Mouse (Mus musculus) heart, embryonic 14.5 days (tissue): Measurements from ENCODE around the gene Spink8. TPM values are rescaled to one million over a fixed set of nuclear protein-coding genes. Genes with fewer than 3 reads are reported as not detected.
"Not testable (repeated sequence)": the region's sequence is repeated elsewhere in the genome, so short reads cannot be mapped to it uniquely, and the experiment has no call there.

Source experiments
- ATAC-seq: fragments of 200-750 bp; cut with Nextera tagmentation; 2 replicates; pipeline ENCODE4 v1.8.0; 2017; ENCODE audit warnings: low read depth, moderate TSS enrichment; ENCODE audit not compliant: insufficient number of reproducible peaks, insufficient read depth, low FRiP score
- H3K27ac ChIP-seq, 2 experiments: fragments of 200-500 bp in 1 of 2; fragments of 300-500 bp in 1 of 2; sonication (generic) in 1 of 2; replicated peaks in 1 of 2; 2 replicates each; pipeline ENCODE4 v1.5.1; 2012 to 2014; ENCODE audit warnings: low read depth in 2 of 2, low read length in 2 of 2, control low read depth in 1 of 2, mild to moderate bottlenecking in 1 of 2, mixed read lengths in 1 of 2; ENCODE audit not compliant: control insufficient read depth in 1 of 2, insufficient read depth in 1 of 2
- H3K27me3 ChIP-seq: fragments of 300-500 bp; sonication (generic); 2 replicates; pipeline ENCODE4 v1.6.1; 2014; ENCODE audit warnings: mild to moderate bottlenecking, low read length, control low read depth; ENCODE audit not compliant: control insufficient read depth, insufficient read depth
- H3K36me3 ChIP-seq: fragments of 300-500 bp; sonication (generic); 2 replicates; pipeline ENCODE4 v1.6.1; 2014; ENCODE audit warnings: mild to moderate bottlenecking, control low read depth, low read length, mixed read lengths; ENCODE audit not compliant: control insufficient read depth, insufficient read depth
- H3K4me1 ChIP-seq, 2 experiments: fragments of 200-500 bp in 1 of 2; fragments of 300-500 bp in 1 of 2; sonication (generic) in 1 of 2; 2 replicates each; pipeline ENCODE4 v1.6.1; 2012 to 2014; ENCODE audit warnings: low read length in 2 of 2, control low read depth in 1 of 2, mixed read lengths in 1 of 2; ENCODE audit not compliant: control insufficient read depth in 2 of 2, insufficient read depth in 2 of 2
- H3K4me2 ChIP-seq: fragments of 300-500 bp; sonication (generic); 2 replicates; pipeline ENCODE4 v1.6.1; 2014; ENCODE audit warnings: mild to moderate bottlenecking, low read length
- H3K4me3 ChIP-seq, 2 experiments: fragments of 200-500 bp in 1 of 2; fragments of 300-500 bp in 1 of 2; sonication (generic) in 1 of 2; 2 replicates each; pipeline ENCODE4 v1.5.1; 2012 to 2014; ENCODE audit warnings: low read length in 2 of 2, mild to moderate bottlenecking in 2 of 2, control low read depth in 1 of 2, low read depth in 1 of 2, moderate library complexity in 1 of 2; ENCODE audit not compliant: control insufficient read depth in 1 of 2, insufficient read depth in 1 of 2
- H3K9ac ChIP-seq: fragments of 300-500 bp; sonication (generic); 2 replicates; pipeline ENCODE4 v1.6.1; 2014; ENCODE audit warnings: mild to moderate bottlenecking, low read length
- H3K9me3 ChIP-seq: fragments of 300-500 bp; sonication (generic); 2 replicates; pipeline ENCODE4 v1.6.1; 2016; ENCODE audit warnings: low read length, control low read depth; ENCODE audit not compliant: control insufficient read depth
- WGBS: fragments of 180-500 bp; shearing (Covaris S2); extraction: QIAGEN DNeasy Blood & Tissue Kit; methylation state at CpG from one replicate; pipeline ENCODE4 v1.1.7; 2014; 5-methylcytosine and 5-hydroxymethylcytosine counted together
- polyA plus RNA-seq: library from polyadenylated mRNA; unstranded; fragments of >200 nt; fragmentation: Nextera tagmentation; extraction: Ambion mirVana; gene quantifications from 2 replicates; pipeline ENCODE4 v1.2.1, GENCODE M21; 2014

Spink8 gene
- polyA plus RNA-seq: not detected in 2 replicates

GRCm38 (mm10) chr9:109811980-109812379 lies at the start of gene Spink8:
Gene Spink8 (plus strand): TSS chr9:109812280.
- H3K9me3 ChIP-seq: no peaks in the 10 kb centered on the region
- 82% methylated on average over 1 of the region's 1 CpGs for WGBS
- H3K27ac ChIP-seq: no peak within 1 kb of the TSS
- H3K36me3 ChIP-seq: no peaks in the 10 kb centered on the region
- H3K27me3 ChIP-seq: no peaks in the 10 kb centered on the region
- no peak within 1 kb of the TSS for H3K4me3 ChIP-seq
- ATAC-seq: no peak
- peaks cover 2 to 8% of the 10 kb centered on the region in 2 experiments; a peak in 2 of 4 replicates for H3K4me1 ChIP-seq
- H3K9ac ChIP-seq: no peak within 1 kb of the TSS
- H3K4me2 ChIP-seq: no peak within 1 kb of the TSS

- H3K27ac ChIP-seq, H3K36me3 ChIP-seq, H3K4me2 ChIP-seq, H3K9me3 ChIP-seq, H3K4me1 ChIP-seq, ATAC-seq, H3K27me3 ChIP-seq, H3K4me3 ChIP-seq, H3K9ac ChIP-seq: not testable (repeated sequence)
- 80% methylated on average over 1 of the region's 1 CpGs for WGBS
Observed at GRCm38 (mm10) chr9:109766841-109767240, 45.2 kb upstream of the Spink8 start.

GRCm38 (mm10) chr9:109790570-109790969 lies 21.5 kb upstream of the Spink8 start, which contains the start of gene Fbxw27:
Gene Fbxw27 (minus strand): TSS chr9:109790670.
- not testable (repeated sequence) for ATAC-seq, H3K9me3 ChIP-seq, H3K4me2 ChIP-seq, H3K4me3 ChIP-seq, H3K36me3 ChIP-seq, H3K27me3 ChIP-seq, H3K9ac ChIP-seq, H3K27ac ChIP-seq, H3K4me1 ChIP-seq
- 72% methylated on average over 4 of the region's 4 CpGs for WGBS

- Histone ChIP-seq H3K4me1 (no peaks in the 10 kb centered on the region), H3K27ac (no peak overlapping the region), H3K36me3 (no peaks in the 10 kb centered on the region), H3K4me3 (no peak overlapping the region), H3K27me3 (no peaks in the 10 kb centered on the region), H3K9me3 (no peaks in the 10 kb centered on the region), H3K9ac (no peak overlapping the region), H3K4me2 (no peak overlapping the region)
- WGBS: 84% methylated on average over 2 of the region's 2 CpGs
- ATAC-seq: no peak
Observed at GRCm38 (mm10) chr9:109795221-109795620, 16.9 kb upstream of the Spink8 start.

GRCm38 (mm10) chr9:109795811-109796210 lies 16.3 kb upstream of the Spink8 start:
- Histone ChIP-seq H3K9me3 (no peaks in the 10 kb centered on the region), H3K9ac (no peak overlapping the region), H3K4me3 (no peak overlapping the region), H3K4me2 (no peak overlapping the region), H3K27ac (no peak overlapping the region), H3K27me3 (no peaks in the 10 kb centered on the region), H3K36me3 (no peaks in the 10 kb centered on the region), H3K4me1 (no peaks in the 10 kb centered on the region)
- WGBS: 70% methylated on average over 2 of the region's 2 CpGs
- no peak for ATAC-seq

- Histone ChIP-seq H3K4me2 (no peak overlapping the region), H3K27me3 (no peaks in the 10 kb centered on the region), H3K9me3 (no peaks in the 10 kb centered on the region), H3K4me1 (no peaks in the 10 kb centered on the region), H3K4me3 (no peak overlapping the region), H3K9ac (no peak overlapping the region), H3K36me3 (no peaks in the 10 kb centered on the region), H3K27ac (no peak overlapping the region)
- WGBS: 82% methylated on average over 1 of the region's 1 CpGs
- ATAC-seq: no peak
Observed at GRCm38 (mm10) chr9:109798051-109798450, 14.0 kb upstream of the Spink8 start.

GRCm38 (mm10) chr9:109805596-109805995 lies 6.5 kb upstream of the Spink8 start:
- ATAC-seq, H3K36me3 ChIP-seq, H3K9ac ChIP-seq, H3K9me3 ChIP-seq, H3K27me3 ChIP-seq, H3K4me2 ChIP-seq, H3K4me3 ChIP-seq, H3K4me1 ChIP-seq, H3K27ac ChIP-seq: not testable (repeated sequence)
- 72% methylated on average over 2 of the region's 2 CpGs for WGBS

GRCm38 (mm10) chr9:109806260-109806659 lies 5.8 kb upstream of the Spink8 start:
- ATAC-seq: no peak
- no peaks in the 10 kb centered on the region for H3K27me3 ChIP-seq
- H3K4me2 ChIP-seq: no peak overlapping the region
- 41% methylated on average over 1 of the region's 1 CpGs for WGBS
- H3K4me3 ChIP-seq: no peak overlapping the region
- H3K4me1 ChIP-seq: no peaks in the 10 kb centered on the region
- no peak overlapping the region for H3K27ac ChIP-seq
- no peak overlapping the region for H3K9ac ChIP-seq
- no peaks in the 10 kb centered on the region for H3K36me3 ChIP-seq
- H3K9me3 ChIP-seq: no peaks in the 10 kb centered on the region
